Mouse (Mus musculus) E14TG2a.4 (cell line): ENCODE results near the gene Prr5.

Source experiments
- CTCF ChIP-seq: conservative IDR thresholded peaks from 2 replicates; pipeline ENCODE4 v1.5.1; 2014; ENCODE audit warnings: low read length
- NANOG ChIP-seq: IDR thresholded peaks from 2 replicates; pipeline ENCODE4 v1.6.1; 2014; ENCODE audit warnings: borderline replicate concordance, low read length, mixed read lengths
- POU5F1 ChIP-seq: IDR thresholded peaks from 2 replicates; pipeline ENCODE4 v1.6.1; 2014; ENCODE audit warnings: low read length, borderline replicate concordance

GRCm38 (mm10) chr15:84684520-84684919 lies 15.1 kb downstream of the Prr5 start:
- no peak for TF ChIP-seq CTCF
- TF ChIP-seq NANOG, result no peak
- TF ChIP-seq POU5F1, result no peak
